Mouse (Mus musculus): ENCODE results near the gene Phlpp1. TPM values are rescaled to one million over a fixed set of nuclear protein-coding genes. Genes with fewer than 3 reads are reported as not detected.

Gene Phlpp1
- polyA plus RNA-seq, 1 experiment = 2.6 TPM

DNA sequence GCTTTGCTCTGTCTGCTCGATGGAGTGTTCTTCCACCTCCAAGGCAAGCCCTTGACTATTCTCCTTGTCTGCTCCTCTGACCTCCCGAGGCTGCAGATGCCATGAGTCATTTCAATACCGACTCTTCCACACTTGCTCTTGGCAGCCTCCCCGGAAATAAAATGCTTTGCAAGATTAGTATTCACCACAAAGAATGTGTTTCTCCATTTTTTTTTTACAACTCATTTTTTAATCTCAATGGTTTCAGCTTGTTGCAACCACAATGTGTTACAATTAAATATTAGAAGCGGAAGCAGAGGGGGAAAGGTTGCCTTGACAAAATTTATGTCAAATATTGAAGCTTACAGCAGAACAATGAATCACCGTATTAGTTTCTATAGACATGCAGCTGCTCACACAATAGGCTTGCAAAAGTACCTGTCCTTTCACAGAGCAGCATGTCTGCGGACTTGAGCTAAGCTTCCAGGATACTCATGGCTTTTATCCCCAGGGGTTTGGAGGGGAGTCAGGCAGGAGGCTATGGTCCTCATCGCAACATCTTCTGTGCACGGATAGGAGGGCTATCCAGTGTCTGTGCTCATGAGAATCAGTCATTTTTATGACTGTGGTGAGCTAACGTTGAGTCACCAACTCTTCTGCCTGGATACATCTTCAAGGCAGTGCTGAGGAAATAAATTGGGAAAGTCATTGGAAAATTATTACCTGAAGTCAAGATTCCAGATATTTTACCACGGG lies 229.5 kb downstream of the Phlpp1 start:
- WGBS = 16% methylated on average over 11 of the region's 11 CpGs
- no peak overlapping the region for H3K4me3 ChIP-seq (replicated peaks; ENCODE audit: control insufficient read depth, low read depth, low read length)
- H3K27ac ChIP-seq (ENCODE audit: control insufficient read depth, insufficient read depth, low read depth, low read length, poor library complexity) = no peak overlapping the region
- no peaks in the 10 kb centered on the region for H3K4me1 ChIP-seq (ENCODE audit: control insufficient read depth, insufficient read depth, low read length)
- no peak for TF ChIP-seq POLR2A (IDR thresholded peaks at IDR 0.05; ENCODE audit: borderline replicate concordance, control insufficient read depth, low read depth, low read length)
- TF ChIP-seq CTCF (IDR thresholded peaks at IDR 0.05; ENCODE audit: control insufficient read depth, insufficient read depth, low read length) = no peak

DNA sequence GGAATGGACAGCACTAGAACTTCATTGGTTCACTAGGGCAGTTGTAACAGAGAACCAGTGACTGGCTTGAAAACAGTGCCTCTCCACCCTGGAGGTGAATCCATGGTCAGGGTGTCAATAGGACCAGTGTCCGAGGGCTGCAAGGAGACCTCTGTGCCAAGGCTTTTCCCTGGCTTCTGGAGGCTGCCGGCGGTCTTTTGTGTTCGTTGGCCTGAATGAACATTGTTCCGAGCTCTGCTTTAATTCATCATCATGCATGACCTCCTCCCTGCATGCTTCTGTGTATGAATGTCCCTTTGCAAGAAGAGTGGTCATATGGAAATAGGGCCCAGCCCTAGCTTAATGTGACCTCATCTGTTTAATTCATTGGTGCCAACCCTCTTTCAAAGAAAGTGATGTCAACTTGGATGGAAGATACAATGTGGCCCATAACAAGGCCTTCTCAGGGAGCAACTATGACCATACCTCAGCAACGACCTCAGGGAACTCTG lies 231.5 kb downstream of the Phlpp1 start:
- 86% methylated on average over 6 of the region's 6 CpGs for WGBS
- Histone ChIP-seq H3K4me3 (replicated peaks; ENCODE audit: control insufficient read depth, low read depth, low read length) (no peak overlapping the region), H3K27ac (ENCODE audit: control insufficient read depth, insufficient read depth, low read depth, low read length, poor library complexity) (no peak overlapping the region), H3K4me1 (ENCODE audit: control insufficient read depth, insufficient read depth, low read length) (no peaks in the 10 kb centered on the region)
- TF ChIP-seq CTCF (IDR thresholded peaks at IDR 0.05; ENCODE audit: control insufficient read depth, insufficient read depth, low read length) (no peak), POLR2A (IDR thresholded peaks at IDR 0.05; ENCODE audit: borderline replicate concordance, control insufficient read depth, low read depth, low read length) (no peak)

DNA sequence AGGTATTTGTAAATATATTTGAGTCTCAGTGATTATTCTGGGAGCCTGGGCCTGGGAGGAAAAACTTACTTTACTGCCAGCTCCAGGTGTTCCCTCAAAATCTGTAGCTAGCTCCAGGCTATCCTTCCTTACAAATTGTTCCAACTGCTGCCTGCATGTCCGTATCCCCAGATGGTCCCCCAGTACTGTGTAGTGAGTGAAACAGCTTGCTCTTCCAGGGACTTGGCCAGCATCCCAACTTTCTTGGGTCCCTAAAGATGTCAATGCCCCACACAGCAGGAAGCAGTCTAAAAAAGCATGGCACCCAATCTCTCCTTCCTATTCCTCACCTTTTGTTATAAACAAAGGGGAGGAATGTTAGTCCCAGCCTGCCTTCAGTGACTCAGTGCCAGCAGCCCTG lies 235.3 kb downstream of the Phlpp1 start:
- no peaks in the 10 kb centered on the region for H3K4me1 ChIP-seq (ENCODE audit: control insufficient read depth, insufficient read depth, low read length)
- H3K4me3 ChIP-seq (replicated peaks; ENCODE audit: control insufficient read depth, low read depth, low read length) = no peak overlapping the region
- 81% methylated on average over 1 of the region's 1 CpGs for WGBS
- TF ChIP-seq CTCF (IDR thresholded peaks at IDR 0.05; ENCODE audit: control insufficient read depth, insufficient read depth, low read length) (no peak), POLR2A (IDR thresholded peaks at IDR 0.05; ENCODE audit: borderline replicate concordance, control insufficient read depth, low read depth, low read length) (no peak)
- H3K27ac ChIP-seq (ENCODE audit: control insufficient read depth, insufficient read depth, low read depth, low read length, poor library complexity) = no peak overlapping the region

GRCm38 (mm10) chr1:106407963-106408440 lies 236.4 kb downstream of the Phlpp1 start:
- no peaks in the 10 kb centered on the region for H3K4me1 ChIP-seq (ENCODE audit: control insufficient read depth, insufficient read depth, low read length)
- no peak overlapping the region for H3K27ac ChIP-seq (ENCODE audit: control insufficient read depth, insufficient read depth, low read depth, low read length, poor library complexity)
- no peak overlapping the region for H3K4me3 ChIP-seq (replicated peaks; ENCODE audit: control insufficient read depth, low read depth, low read length)
- 10% methylated on average over 7 of the region's 7 CpGs for WGBS
- no peak for TF ChIP-seq CTCF (IDR thresholded peaks at IDR 0.05; ENCODE audit: control insufficient read depth, insufficient read depth, low read length)
- TF ChIP-seq POLR2A (IDR thresholded peaks at IDR 0.05; ENCODE audit: borderline replicate concordance, control insufficient read depth, low read depth, low read length) = no peak

DNA sequence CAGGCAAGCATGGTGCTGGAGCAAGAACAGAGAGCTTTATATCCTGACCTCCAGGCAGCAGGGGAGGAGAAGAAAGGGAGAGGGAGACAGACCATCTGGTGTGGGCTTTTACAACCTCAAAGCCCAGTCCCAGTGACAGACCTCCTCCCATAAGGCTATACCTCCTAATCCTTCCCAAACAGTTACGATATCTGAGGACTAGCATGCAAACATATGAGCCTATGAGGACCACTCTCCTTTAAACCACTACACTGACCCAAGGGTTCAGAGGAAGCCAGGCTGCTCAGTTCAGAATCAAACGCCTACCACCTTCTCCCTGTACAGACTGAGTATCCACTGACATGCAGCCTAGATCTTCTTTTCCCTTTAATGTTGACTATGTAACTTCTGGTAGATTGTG lies 239.3 kb downstream of the Phlpp1 start:
- Histone ChIP-seq H3K27ac (ENCODE audit: control insufficient read depth, insufficient read depth, low read depth, low read length, poor library complexity) (no peak overlapping the region), H3K4me1 (ENCODE audit: control insufficient read depth, insufficient read depth, low read length) (no peaks in the 10 kb centered on the region), H3K4me3 (replicated peaks; ENCODE audit: control insufficient read depth, low read depth, low read length) (no peak overlapping the region)
- WGBS = 74% methylated on average over 2 of the region's 2 CpGs
- TF ChIP-seq CTCF (IDR thresholded peaks at IDR 0.05; ENCODE audit: control insufficient read depth, insufficient read depth, low read length) (no peak), POLR2A (IDR thresholded peaks at IDR 0.05; ENCODE audit: borderline replicate concordance, control insufficient read depth, low read depth, low read length) (no peak)

DNA sequence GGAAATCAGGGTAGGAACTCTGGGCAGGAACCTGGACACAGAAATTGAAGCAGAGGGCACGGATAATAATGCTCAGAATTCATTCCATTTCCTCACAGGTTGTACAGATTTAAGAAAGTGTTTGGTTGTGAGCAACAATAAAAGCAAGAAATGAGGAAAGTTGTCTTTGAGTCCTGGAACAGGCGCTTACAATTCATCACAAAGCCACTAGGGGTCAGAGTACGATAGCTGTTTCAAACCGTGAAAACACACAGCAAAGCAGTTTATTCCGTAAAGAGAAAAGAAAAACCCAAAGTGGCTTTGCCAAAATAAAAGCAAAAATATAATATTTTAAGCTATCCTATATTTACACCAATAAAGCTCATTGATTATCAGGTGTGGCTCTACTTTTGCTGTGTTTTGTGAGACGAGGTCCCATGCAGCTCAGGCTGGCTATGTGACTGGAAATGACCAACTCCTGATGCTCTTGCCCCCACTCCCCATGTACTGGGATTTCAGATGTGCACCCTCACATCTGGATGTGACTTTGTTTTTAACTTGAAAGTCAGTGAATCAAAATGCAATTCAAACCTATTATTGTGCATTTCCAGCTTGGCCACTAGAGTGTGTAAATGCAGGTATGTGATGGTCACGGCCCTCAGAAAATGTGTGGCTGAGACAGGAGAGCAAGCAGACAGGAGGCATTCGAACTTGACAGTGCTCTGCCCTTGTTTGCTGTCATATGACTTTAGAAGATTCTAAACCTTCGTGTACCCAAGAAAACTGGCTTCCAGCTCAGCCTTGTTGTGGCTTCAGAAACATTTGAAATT lies 253.8 kb downstream of the Phlpp1 start:
- H3K27ac ChIP-seq (ENCODE audit: control insufficient read depth, insufficient read depth, low read depth, low read length, poor library complexity) = no peak overlapping the region
- no peak overlapping the region for H3K4me3 ChIP-seq (replicated peaks; ENCODE audit: control insufficient read depth, low read depth, low read length)
- TF ChIP-seq POLR2A (IDR thresholded peaks at IDR 0.05; ENCODE audit: borderline replicate concordance, control insufficient read depth, low read depth, low read length) (no peak), CTCF (IDR thresholded peaks at IDR 0.05; ENCODE audit: control insufficient read depth, insufficient read depth, low read length) (no peak)
- no peaks in the 10 kb centered on the region for H3K4me1 ChIP-seq (ENCODE audit: control insufficient read depth, insufficient read depth, low read length)
- 29% methylated on average over 9 of the region's 9 CpGs for WGBS

GRCm38 (mm10) chr1:106428170-106428569 lies 256.6 kb downstream of the Phlpp1 start:
- Histone ChIP-seq H3K4me1 (ENCODE audit: control insufficient read depth, insufficient read depth, low read length) (no peaks in the 10 kb centered on the region), H3K4me3 (replicated peaks; ENCODE audit: control insufficient read depth, low read depth, low read length) (no peak overlapping the region), H3K27ac (ENCODE audit: control insufficient read depth, insufficient read depth, low read depth, low read length, poor library complexity) (no peak overlapping the region)
- TF ChIP-seq POLR2A (IDR thresholded peaks at IDR 0.05; ENCODE audit: borderline replicate concordance, control insufficient read depth, low read depth, low read length) (no peak), CTCF (IDR thresholded peaks at IDR 0.05; ENCODE audit: control insufficient read depth, insufficient read depth, low read length) (no peak)
- 26% methylated on average over 8 of the region's 8 CpGs for WGBS

DNA sequence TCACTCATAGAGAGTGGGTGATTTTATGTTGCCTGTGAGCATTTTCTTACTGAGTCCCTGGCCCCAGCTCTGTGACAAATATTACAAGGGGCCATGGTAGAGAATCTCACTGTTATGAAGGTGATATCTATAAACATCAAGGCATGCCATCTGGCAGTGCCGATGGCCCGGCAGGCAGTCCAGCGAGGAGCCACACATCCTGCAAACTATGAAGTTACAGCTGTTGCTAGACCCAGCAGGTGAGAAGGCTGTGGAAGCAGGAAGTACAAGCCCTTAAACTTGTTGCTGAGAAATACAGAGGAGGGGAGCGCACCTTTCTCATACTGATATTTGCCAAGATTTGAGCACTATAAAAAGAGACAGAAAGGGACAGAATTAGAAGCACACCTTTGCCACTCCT lies 257.0 kb downstream of the Phlpp1 start:
- Histone ChIP-seq H3K27ac (ENCODE audit: control insufficient read depth, insufficient read depth, low read depth, low read length, poor library complexity) (no peak overlapping the region), H3K4me3 (replicated peaks; ENCODE audit: control insufficient read depth, low read depth, low read length) (no peak overlapping the region), H3K4me1 (ENCODE audit: control insufficient read depth, insufficient read depth, low read length) (no peaks in the 10 kb centered on the region)
- no peak for TF ChIP-seq CTCF (IDR thresholded peaks at IDR 0.05; ENCODE audit: control insufficient read depth, insufficient read depth, low read length)
- TF ChIP-seq POLR2A (IDR thresholded peaks at IDR 0.05; ENCODE audit: borderline replicate concordance, control insufficient read depth, low read depth, low read length) = no peak
- 41% methylated on average over 4 of the region's 4 CpGs for WGBS
